Mouse (Mus musculus) neutrophil, adult 5-6 weeks (primary cell): ENCODE measurements around the gene Klhdc7b. TPM values are rescaled to one million over a fixed set of nuclear protein-coding genes. Genes with fewer than 3 reads are reported as not detected.

Source experiments
- ATAC-seq: fragments of 151-379, 151-347 bp; 2 replicates; pipeline ENCODE4 v1.8.0; 2017; ENCODE audit warnings: mild to moderate bottlenecking, moderate TSS enrichment; ENCODE audit not compliant: insufficient number of reproducible peaks, poor library complexity, low FRiP score, severe bottlenecking; ENCODE audit errors: extremely low read depth
- total RNA-seq: library from RNA; stranded (forward); fragments of 200-1000 nt; gene quantifications from 2 replicates; pipeline ENCODE4 v1.2.3, GENCODE M21; 2017

Klhdc7b gene
- total RNA-seq, 1 experiment from 2014 or later: not detected

GRCm38 (mm10) chr15:89373762-89374248, 10.9 kb upstream of the Klhdc7b start, which contains the start of gene Sco2:
Gene Sco2, minus strand, starts transcription at chr15:89373846.
- ATAC-seq: peak; percentile 57

- no peak for ATAC-seq
These were observed 10.4 kb upstream of the Klhdc7b start for GRCm38 (mm10) chr15:89374340-89374739.

- no peak for ATAC-seq
These were observed 9.7 kb upstream of the Klhdc7b start for GRCm38 (mm10) chr15:89374801-89375534.

GRCm38 (mm10) chr15:89376040-89376439, 8.7 kb upstream of the Klhdc7b start:
- no peak for ATAC-seq

GRCm38 (mm10) chr15:89376957-89377356, 7.8 kb upstream of the Klhdc7b start, which contains the start of gene Tymp:
Gene Tymp, minus strand, starts transcription at chr15:89377039.
- ATAC-seq: no peak

- no peak for ATAC-seq
These were observed 7.4 kb upstream of the Klhdc7b start for GRCm38 (mm10) chr15:89377362-89377761.

- ATAC-seq: no peak
These were observed 6.5 kb upstream of the Klhdc7b start for GRCm38 (mm10) chr15:89377938-89378828.

- ATAC-seq: no peak
These were observed 5.8 kb upstream of the Klhdc7b start, which contains the start of gene Odf3b for GRCm38 (mm10) chr15:89378831-89379401. Gene Odf3b, minus strand, starts transcription at chr15:89379282.

- ATAC-seq: no peak
These were observed 5.3 kb upstream of the Klhdc7b start for GRCm38 (mm10) chr15:89379429-89379828.

- ATAC-seq: no peak
These were observed 2.4 kb downstream of the Klhdc7b start for GRCm38 (mm10) chr15:89387127-89387526.

- no peak for ATAC-seq
These were observed 5.4 kb downstream of the Klhdc7b start for GRCm38 (mm10) chr15:89390081-89390480.

GRCm38 (mm10) chr15:89396883-89397282, 12.2 kb downstream of the Klhdc7b start:
- ATAC-seq: no peak

- no peak for ATAC-seq
These were observed 13.4 kb downstream of the Klhdc7b start for GRCm38 (mm10) chr15:89398146-89398545.

GRCm38 (mm10) chr15:89399716-89400115, 15.0 kb downstream of the Klhdc7b start:
- ATAC-seq: no peak

GRCm38 (mm10) chr15:89402471-89402870, 17.8 kb downstream of the Klhdc7b start:
- no peak for ATAC-seq

- ATAC-seq: no peak
These were observed 20.3 kb downstream of the Klhdc7b start for GRCm38 (mm10) chr15:89404831-89405623.

GRCm38 (mm10) chr15:89406691-89407090, 22.0 kb downstream of the Klhdc7b start:
- ATAC-seq: no peak

- no peak for ATAC-seq
These were observed 25.4 kb downstream of the Klhdc7b start, which contains the start of gene Syce3 for GRCm38 (mm10) chr15:89410118-89410517. Gene Syce3, minus strand, starts transcription at chr15:89410503.
